Mouse (Mus musculus): ENCODE data around the gene Raph1. TPM values are rescaled to one million over a fixed set of nuclear protein-coding genes. Genes with fewer than 3 reads are reported as not detected.

Raph1 gene
- polyA plus RNA-seq (2021; fragmentation: Nextera tagmentation): 14.5 and 26.6 TPM in 2 replicates
- long read RNA-seq, experiment 1, full-length matches to known transcripts: 1 of 25 reads
- long read RNA-seq, experiment 1, partial matches to known transcripts: 3 of 25 reads
- long read RNA-seq, experiment 1, other reads (novel, unspliced or antisense): 21 of 25 reads
- long read RNA-seq, experiment 2, partial matches to known transcripts: 0 of 22 reads
- long read RNA-seq, experiment 2, other reads (novel, unspliced or antisense): 22 of 22 reads

GRCm38 (mm10) chr1:60566631-60567311 is at the start of gene Raph1:
TSS of gene Raph1 (minus strand) at chr1:60567104.

Other genes starting within 250 kb of the Raph1 start
- gene Cyp20a1, start 223.8 kb downstream of the Raph1 start, polyA plus RNA-seq (2021; fragmentation: Nextera tagmentation): 11.1 and 12.2 TPM in 2 replicates
- gene Abi2, start 157.5 kb downstream of the Raph1 start, polyA plus RNA-seq (2021; fragmentation: Nextera tagmentation): 47.0 and 71.2 TPM in 2 replicates
- 0.08 and 0.09 TPM in 2 replicates for gene Cd28, start 149.7 kb upstream of the Raph1 start, polyA plus RNA-seq (2021; fragmentation: Nextera tagmentation)

Data from left cerebral cortex, adult 6 months (tissue).